Mouse (Mus musculus): ENCODE measurements around the gene Ect2l.

- TF ChIP-seq CTCF (IDR thresholded peaks at IDR 0.05; ENCODE audit: insufficient read depth, low read length) (no peak), POLR2A (IDR thresholded peaks at IDR 0.05; ENCODE audit: borderline replicate concordance, extremely low read depth, low read depth, low read length) (no peak)
These were observed 34.0 kb downstream of the Ect2l start for GRCm38 (mm10) chr10:18176722-18177121.

Data from lung, adult 2 months (tissue).